Mouse (Mus musculus): ENCODE data around the gene Nup93. TPM values are rescaled to one million over a fixed set of nuclear protein-coding genes. Genes with fewer than 3 reads are reported as not detected.

Nup93 gene
- polyA plus RNA-seq, 1 experiment from 2014 or later: 18.2 TPM

- 35% methylated on average over 7 of the region's 7 CpGs for WGBS (ENCODE audit: insufficient replicate concordance)
- no peaks in the 10 kb centered on the region for H3K27me3 ChIP-seq (ENCODE audit: insufficient read depth, low read length)
- H3K4me3 ChIP-seq (ENCODE audit: low read depth, low read length): no peak overlapping the region
- peak overlapping the region; percentile 30; the same call in 1 of the 2 replicates for H3K4me2 ChIP-seq (ENCODE audit: low read depth, low read length)
- H3K9ac ChIP-seq (replicated peaks): peak overlapping the region; percentile 62
- peak; percentile 88 for ATAC-seq
- DNase-seq: peak; percentile 62
- H3K27ac ChIP-seq (ENCODE audit: low read depth): peak overlapping the region; percentile 98
- H3K36me3 ChIP-seq (replicated peaks; ENCODE audit: insufficient read depth, low read length): no peaks in the 10 kb centered on the region; the same call in 1 of the 2 replicates
- no peaks in the 10 kb centered on the region for H3K9me3 ChIP-seq (ENCODE audit: low read length)
- H3K4me1 ChIP-seq (ENCODE audit: insufficient read depth): peaks cover 26% of the 10 kb centered on the region
- TF ChIP-seq EP300 (IDR thresholded peaks at IDR 0.05; ENCODE audit: low read depth): peak; percentile 94
- TF ChIP-seq CTCF (IDR thresholded peaks at IDR 0.05; ENCODE audit: low read depth): no peak
Measured at GRCm38 (mm10) chr8:94354069-94354531, 139.7 kb downstream of the Nup93 start.

GRCm38 (mm10) chr8:94354571-94354970, 140.2 kb downstream of the Nup93 start:
- Histone ChIP-seq H3K9me3 (ENCODE audit: low read length) (no peaks in the 10 kb centered on the region), H3K36me3 (replicated peaks; ENCODE audit: insufficient read depth, low read length) (no peaks in the 10 kb centered on the region; the same call in 1 of the 2 replicates), H3K27ac (ENCODE audit: low read depth) (peak overlapping the region; percentile 98), H3K4me1 (ENCODE audit: insufficient read depth) (peaks cover 31% of the 10 kb centered on the region), H3K4me3 (ENCODE audit: low read depth, low read length) (no peak overlapping the region), H3K9ac (replicated peaks) (peak overlapping the region; percentile 62), H3K27me3 (ENCODE audit: insufficient read depth, low read length) (no peaks in the 10 kb centered on the region), H3K4me2 (ENCODE audit: low read depth, low read length) (peak overlapping the region; percentile 30; the same call in 1 of the 2 replicates)
- no peak for TF ChIP-seq CTCF (IDR thresholded peaks at IDR 0.05; ENCODE audit: low read depth)
- TF ChIP-seq EP300 (IDR thresholded peaks at IDR 0.05; ENCODE audit: low read depth): peak; percentile 93
- DNase-seq: peak; percentile 77
- 14% methylated on average over 4 of the region's 4 CpGs for WGBS (ENCODE audit: insufficient replicate concordance)
- peak; percentile 84 for ATAC-seq

- H3K36me3 ChIP-seq (replicated peaks; ENCODE audit: insufficient read depth, low read length): no peaks in the 10 kb centered on the region; the same call in 1 of the 2 replicates
- DNase-seq (no peak), ATAC-seq (no peak)
- H3K27ac ChIP-seq (ENCODE audit: low read depth): peak overlapping the region; percentile 98
- no peak overlapping the region for H3K4me3 ChIP-seq (ENCODE audit: low read depth, low read length)
- peaks cover 54% of the 10 kb centered on the region for H3K4me1 ChIP-seq (ENCODE audit: insufficient read depth)
- peak overlapping the region; percentile 44 for H3K4me2 ChIP-seq (ENCODE audit: low read depth, low read length)
- WGBS (ENCODE audit: insufficient replicate concordance): 61% methylated on average over 6 of the region's 6 CpGs
- no peak for TF ChIP-seq EP300 (IDR thresholded peaks at IDR 0.05; ENCODE audit: low read depth)
- 0 out of 2 replicates have a peak, but pooled peaks have one; percentile 6 for TF ChIP-seq CTCF (IDR thresholded peaks at IDR 0.05; ENCODE audit: low read depth)
- no peaks in the 10 kb centered on the region for H3K9me3 ChIP-seq (ENCODE audit: low read length)
- H3K9ac ChIP-seq (replicated peaks): peak overlapping the region; percentile 3; the same call in 1 of the 2 replicates
- H3K27me3 ChIP-seq (ENCODE audit: insufficient read depth, low read length): no peaks in the 10 kb centered on the region
Measured at GRCm38 (mm10) chr8:94357220-94357619, 142.9 kb downstream of the Nup93 start.

GRCm38 (mm10) chr8:94358541-94358940, 144.2 kb downstream of the Nup93 start:
- peak; percentile 85 for DNase-seq
- ATAC-seq: peak; percentile 4; the same call in 1 of the 2 replicates
- H3K36me3 ChIP-seq (replicated peaks; ENCODE audit: insufficient read depth, low read length): no peaks in the 10 kb centered on the region
- H3K9ac ChIP-seq (replicated peaks): no peak overlapping the region
- H3K4me1 ChIP-seq (ENCODE audit: insufficient read depth): peaks cover 66% of the 10 kb centered on the region
- H3K4me2 ChIP-seq (ENCODE audit: low read depth, low read length): 0 out of 2 replicates have a peak overlapping the region, but pooled peaks have one; percentile 19
- 52% methylated on average over 5 of the region's 5 CpGs for WGBS (ENCODE audit: insufficient replicate concordance)
- peak overlapping the region; percentile 98 for H3K27ac ChIP-seq (ENCODE audit: low read depth)
- no peak overlapping the region for H3K4me3 ChIP-seq (ENCODE audit: low read depth, low read length)
- H3K9me3 ChIP-seq (ENCODE audit: low read length): no peaks in the 10 kb centered on the region
- TF ChIP-seq EP300 (IDR thresholded peaks at IDR 0.05; ENCODE audit: low read depth): peak; percentile 85
- TF ChIP-seq CTCF (IDR thresholded peaks at IDR 0.05; ENCODE audit: low read depth): no peak
- H3K27me3 ChIP-seq (ENCODE audit: insufficient read depth, low read length): no peaks in the 10 kb centered on the region

- DNase-seq (no peak), ATAC-seq (no peak)
- H3K9me3 ChIP-seq (ENCODE audit: low read length): no peaks in the 10 kb centered on the region
- H3K4me1 ChIP-seq (ENCODE audit: insufficient read depth): peaks cover 77% of the 10 kb centered on the region
- no peak overlapping the region for H3K9ac ChIP-seq (replicated peaks)
- no peaks in the 10 kb centered on the region for H3K27me3 ChIP-seq (ENCODE audit: insufficient read depth, low read length)
- peak overlapping the region; percentile 96 for H3K27ac ChIP-seq (ENCODE audit: low read depth)
- TF ChIP-seq EP300 (IDR thresholded peaks at IDR 0.05; ENCODE audit: low read depth) (no peak), CTCF (IDR thresholded peaks at IDR 0.05; ENCODE audit: low read depth) (no peak)
- no peak overlapping the region for H3K4me2 ChIP-seq (ENCODE audit: low read depth, low read length)
- H3K4me3 ChIP-seq (ENCODE audit: low read depth, low read length): no peak overlapping the region
- WGBS (ENCODE audit: insufficient replicate concordance): 84% methylated on average over 6 of the region's 6 CpGs
- H3K36me3 ChIP-seq (replicated peaks; ENCODE audit: insufficient read depth, low read length): no peaks in the 10 kb centered on the region
Measured at GRCm38 (mm10) chr8:94361774-94362431, 147.5 kb downstream of the Nup93 start.

- ATAC-seq (0 out of 2 replicates have a peak, but pooled peaks have one; percentile 9), DNase-seq (peak; percentile 40)
- TF ChIP-seq CTCF (IDR thresholded peaks at IDR 0.05; ENCODE audit: low read depth): no peak
- TF ChIP-seq EP300 (IDR thresholded peaks at IDR 0.05; ENCODE audit: low read depth): peak; percentile 53
- H3K27ac ChIP-seq (ENCODE audit: low read depth): peak overlapping the region; percentile 96
- peaks cover 71% of the 10 kb centered on the region for H3K4me1 ChIP-seq (ENCODE audit: insufficient read depth)
- H3K4me2 ChIP-seq (ENCODE audit: low read depth, low read length): peak overlapping the region; percentile 33; the same call in 1 of the 2 replicates
- WGBS (ENCODE audit: insufficient replicate concordance): 53% methylated on average over 7 of the region's 7 CpGs
- no peaks in the 10 kb centered on the region for H3K36me3 ChIP-seq (replicated peaks; ENCODE audit: insufficient read depth, low read length)
- no peak overlapping the region for H3K4me3 ChIP-seq (ENCODE audit: low read depth, low read length)
- no peaks in the 10 kb centered on the region for H3K9me3 ChIP-seq (ENCODE audit: low read length)
- no peaks in the 10 kb centered on the region for H3K27me3 ChIP-seq (ENCODE audit: insufficient read depth, low read length)
- H3K9ac ChIP-seq (replicated peaks): peak overlapping the region; percentile 39
Measured at GRCm38 (mm10) chr8:94362607-94363239, 148.4 kb downstream of the Nup93 start.
